Mouse (Mus musculus) kidney, embryonic 16.5 days (tissue): Measurements from ENCODE around the gene Tusc2. TPM values are rescaled to one million over a fixed set of nuclear protein-coding genes. Genes with fewer than 3 reads are reported as not detected.

ENCODE experiments used
- ATAC-seq: fragments of 200-750 bp; cut with Nextera tagmentation; 2 replicates; pipeline ENCODE4 v1.8.0; 2017; ENCODE audit warnings: moderate TSS enrichment; ENCODE audit not compliant: low FRiP score, low TSS enrichment
- H3K27ac ChIP-seq: fragments of 300-500 bp; sonication (generic); 2 replicates; pipeline ENCODE4 v1.5.1; 2014; ENCODE audit warnings: low read length
- H3K27me3 ChIP-seq: fragments of 300-500 bp; sonication (generic); 2 replicates; pipeline ENCODE4 v1.6.1; 2014; ENCODE audit warnings: low read length, control low read depth, mixed read lengths; ENCODE audit not compliant: insufficient read depth
- H3K36me3 ChIP-seq: fragments of 300-500 bp; sonication (generic); 2 replicates; pipeline ENCODE4 v1.6.1; 2014; ENCODE audit warnings: low read length, control low read depth, mixed read lengths; ENCODE audit not compliant: insufficient read depth
- H3K4me1 ChIP-seq: fragments of 300-500 bp; sonication (generic); 2 replicates; pipeline ENCODE4 v1.6.1; 2014; ENCODE audit warnings: low read length, control low read depth, mixed read lengths; ENCODE audit not compliant: insufficient read depth
- H3K4me2 ChIP-seq: fragments of 300-500 bp; sonication (generic); replicated peaks from 2 replicates; pipeline ENCODE4 v1.6.1; 2014; ENCODE audit warnings: low read depth, low read length
- H3K4me3 ChIP-seq: fragments of 300-500 bp; sonication (generic); 2 replicates; pipeline ENCODE4 v1.5.1; 2014; ENCODE audit warnings: mild to moderate bottlenecking, low read length
- H3K9ac ChIP-seq: fragments of 300-500 bp; sonication (generic); replicated peaks from 2 replicates; pipeline ENCODE4 v1.6.1; 2014; ENCODE audit warnings: low read length
- H3K9me3 ChIP-seq: fragments of 300-500 bp; sonication (generic); 2 replicates; pipeline ENCODE4 v1.6.1; 2016; ENCODE audit warnings: low read length, control low read depth
- WGBS: fragments of 180-500 bp; shearing (Covaris S2); extraction: QIAGEN DNeasy Blood & Tissue Kit; methylation state at CpG from one replicate; pipeline ENCODE4 v1.1.7; 2014; 5-methylcytosine and 5-hydroxymethylcytosine counted together
- polyA plus RNA-seq: library from polyadenylated mRNA; unstranded; fragments of >200 nt; fragmentation: Nextera tagmentation; extraction: Ambion mirVana; gene quantifications from 2 replicates; pipeline ENCODE4 v1.2.1, GENCODE M21; 2015

Tusc2 gene
- polyA plus RNA-seq, 1 experiment from 2014 or later = 48.0 TPM

GRCm38 (mm10) chr9:107582509-107583062 lies 19.5 kb downstream of the Tusc2 start:
- Histone ChIP-seq H3K27me3 (no peaks in the 10 kb centered on the region), H3K4me2 (no peak overlapping the region), H3K36me3 (peaks cover 11% of the 10 kb centered on the region; the same call in 1 of the 2 replicates), H3K4me3 (no peak overlapping the region), H3K4me1 (peaks cover 27% of the 10 kb centered on the region), H3K9me3 (no peaks in the 10 kb centered on the region), H3K9ac (no peak overlapping the region), H3K27ac (no peak overlapping the region)
- ATAC-seq = no peak
- 85% methylated on average over 7 of the region's 7 CpGs for WGBS

GRCm38 (mm10) chr9:107583174-107583573 lies 20.1 kb downstream of the Tusc2 start:
- Histone ChIP-seq H3K4me2 (no peak overlapping the region), H3K4me1 (peaks cover 26% of the 10 kb centered on the region), H3K4me3 (no peak overlapping the region), H3K27ac (no peak overlapping the region), H3K36me3 (peaks cover 11% of the 10 kb centered on the region; the same call in 1 of the 2 replicates), H3K27me3 (no peaks in the 10 kb centered on the region), H3K9ac (no peak overlapping the region), H3K9me3 (no peaks in the 10 kb centered on the region)
- WGBS = 94% methylated on average over 14 of the region's 14 CpGs
- ATAC-seq = no peak

DNA sequence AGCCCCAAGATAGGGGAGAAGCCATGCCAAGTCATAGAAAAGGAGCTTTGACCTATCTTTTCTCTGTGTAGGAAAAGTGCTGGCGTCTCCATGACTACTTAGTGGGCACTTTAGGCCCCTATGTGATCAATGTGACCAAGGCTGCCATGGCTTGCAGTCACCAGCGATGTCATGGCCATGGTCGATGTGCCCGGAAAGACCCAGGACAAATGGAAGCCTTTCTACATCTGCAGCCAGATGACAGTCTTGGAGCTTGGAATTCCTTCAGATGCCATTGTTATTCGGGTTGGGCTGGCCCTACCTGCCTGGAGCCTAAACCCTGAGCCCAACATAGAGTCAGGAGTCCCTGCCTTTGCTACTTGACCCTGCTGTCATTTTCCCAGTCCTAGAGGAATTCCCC lies 23.4 kb downstream of the Tusc2 start:
- Histone ChIP-seq H3K27me3 (no peaks in the 10 kb centered on the region), H3K27ac (no peak overlapping the region), H3K4me1 (peaks cover 20% of the 10 kb centered on the region), H3K36me3 (peaks cover 32% of the 10 kb centered on the region), H3K4me3 (no peak overlapping the region), H3K4me2 (no peak overlapping the region), H3K9ac (no peak overlapping the region), H3K9me3 (no peaks in the 10 kb centered on the region)
- ATAC-seq = no peak
- 86% methylated on average over 5 of the region's 5 CpGs for WGBS

DNA sequence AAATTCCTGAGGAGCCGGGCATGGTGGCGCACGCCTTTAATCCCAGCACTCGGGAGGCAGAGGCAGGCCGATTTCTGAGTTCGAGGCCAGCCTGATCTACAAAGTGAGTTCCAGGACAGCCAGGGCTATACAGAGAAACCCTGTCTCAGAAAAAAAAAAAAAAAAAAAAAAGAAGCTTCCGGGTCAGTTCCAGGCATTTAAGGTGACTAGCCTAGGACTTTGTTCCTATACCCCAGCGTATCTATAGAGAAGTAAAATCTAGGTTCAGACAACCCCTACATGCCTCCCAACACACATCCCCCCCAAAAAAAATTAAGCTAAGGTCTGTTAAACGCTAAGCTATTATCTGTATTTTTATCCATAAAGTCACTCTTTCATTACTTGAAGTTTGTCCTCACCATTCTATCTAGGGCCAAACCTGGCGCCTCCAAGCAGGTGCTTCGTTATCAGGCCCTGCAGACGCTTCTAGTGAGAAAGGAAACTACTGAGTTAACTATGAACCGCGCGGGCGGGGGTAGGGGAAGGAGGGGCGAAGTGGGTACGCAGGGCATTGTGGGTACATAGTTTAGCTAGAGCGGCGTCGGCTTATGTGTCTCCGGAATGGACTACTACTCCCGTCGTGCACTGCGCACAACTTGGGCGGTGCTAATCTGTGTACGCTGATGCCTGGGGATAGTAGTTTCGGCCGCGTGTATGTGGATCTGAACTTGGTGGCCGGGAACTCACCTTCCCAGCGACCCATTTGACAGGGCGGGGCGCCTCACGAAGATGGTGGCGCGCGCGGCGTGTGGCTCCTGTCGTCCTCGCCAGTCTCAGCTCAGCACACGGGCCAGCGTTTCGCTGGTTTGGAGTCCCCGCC lies 24.1 kb downstream of the Tusc2 start, which contains the start of gene Ifrd2:
Gene Ifrd2 (plus strand): TSS at position 669 of the 859 bp plus-strand sequence.
- peak within 1 kb of the TSS; percentile 62; the same call in 1 of the 2 replicates for H3K27ac ChIP-seq
- H3K4me3 ChIP-seq = peak within 1 kb of the TSS; percentile 80
- H3K9ac ChIP-seq = peak within 1 kb of the TSS; percentile 76
- 12% methylated on average over 46 of the region's 46 CpGs for WGBS
- no peaks in the 10 kb centered on the region for H3K27me3 ChIP-seq
- peak; percentile 98 for ATAC-seq
- H3K36me3 ChIP-seq = peaks cover 38% of the 10 kb centered on the region
- H3K4me1 ChIP-seq = peaks cover 13% of the 10 kb centered on the region
- no peaks in the 10 kb centered on the region for H3K9me3 ChIP-seq
- peak within 1 kb of the TSS; percentile 95 for H3K4me2 ChIP-seq

- ATAC-seq = peak; percentile 46
- Histone ChIP-seq H3K27me3 (no peaks in the 10 kb centered on the region), H3K9ac (peak overlapping the region; percentile 76), H3K36me3 (peaks cover 41% of the 10 kb centered on the region), H3K4me2 (peak overlapping the region; percentile 95), H3K4me1 (peaks cover 13% of the 10 kb centered on the region), H3K9me3 (no peaks in the 10 kb centered on the region), H3K4me3 (peak overlapping the region; percentile 80), H3K27ac (peak overlapping the region; percentile 62; the same call in 1 of the 2 replicates)
- 1% methylated on average over 33 of the region's 33 CpGs for WGBS
Measured at GRCm38 (mm10) chr9:107587833-107588639, 25.0 kb downstream of the Tusc2 start.

- H3K27ac ChIP-seq = no peak overlapping the region
- no peak overlapping the region for H3K4me3 ChIP-seq
- no peak overlapping the region for H3K9ac ChIP-seq
- H3K36me3 ChIP-seq = peaks cover 49% of the 10 kb centered on the region
- no peaks in the 10 kb centered on the region for H3K27me3 ChIP-seq
- H3K4me1 ChIP-seq = peaks cover 13% of the 10 kb centered on the region
- H3K9me3 ChIP-seq = no peaks in the 10 kb centered on the region
- no peak overlapping the region for H3K4me2 ChIP-seq
- ATAC-seq = no peak
- 86% methylated on average over 25 of the region's 25 CpGs for WGBS
Measured at GRCm38 (mm10) chr9:107590058-107590772, 27.2 kb downstream of the Tusc2 start.

- H3K27ac ChIP-seq = no peak overlapping the region
- no peaks in the 10 kb centered on the region for H3K9me3 ChIP-seq
- no peak overlapping the region for H3K4me2 ChIP-seq
- WGBS = 96% methylated on average over 6 of the region's 6 CpGs
- H3K36me3 ChIP-seq = peaks cover 47% of the 10 kb centered on the region
- H3K9ac ChIP-seq = no peak overlapping the region
- no peaks in the 10 kb centered on the region for H3K27me3 ChIP-seq
- peaks cover 13% of the 10 kb centered on the region for H3K4me1 ChIP-seq
- no peak overlapping the region for H3K4me3 ChIP-seq
- no peak for ATAC-seq
Measured at GRCm38 (mm10) chr9:107590773-107591060, 27.7 kb downstream of the Tusc2 start.

DNA sequence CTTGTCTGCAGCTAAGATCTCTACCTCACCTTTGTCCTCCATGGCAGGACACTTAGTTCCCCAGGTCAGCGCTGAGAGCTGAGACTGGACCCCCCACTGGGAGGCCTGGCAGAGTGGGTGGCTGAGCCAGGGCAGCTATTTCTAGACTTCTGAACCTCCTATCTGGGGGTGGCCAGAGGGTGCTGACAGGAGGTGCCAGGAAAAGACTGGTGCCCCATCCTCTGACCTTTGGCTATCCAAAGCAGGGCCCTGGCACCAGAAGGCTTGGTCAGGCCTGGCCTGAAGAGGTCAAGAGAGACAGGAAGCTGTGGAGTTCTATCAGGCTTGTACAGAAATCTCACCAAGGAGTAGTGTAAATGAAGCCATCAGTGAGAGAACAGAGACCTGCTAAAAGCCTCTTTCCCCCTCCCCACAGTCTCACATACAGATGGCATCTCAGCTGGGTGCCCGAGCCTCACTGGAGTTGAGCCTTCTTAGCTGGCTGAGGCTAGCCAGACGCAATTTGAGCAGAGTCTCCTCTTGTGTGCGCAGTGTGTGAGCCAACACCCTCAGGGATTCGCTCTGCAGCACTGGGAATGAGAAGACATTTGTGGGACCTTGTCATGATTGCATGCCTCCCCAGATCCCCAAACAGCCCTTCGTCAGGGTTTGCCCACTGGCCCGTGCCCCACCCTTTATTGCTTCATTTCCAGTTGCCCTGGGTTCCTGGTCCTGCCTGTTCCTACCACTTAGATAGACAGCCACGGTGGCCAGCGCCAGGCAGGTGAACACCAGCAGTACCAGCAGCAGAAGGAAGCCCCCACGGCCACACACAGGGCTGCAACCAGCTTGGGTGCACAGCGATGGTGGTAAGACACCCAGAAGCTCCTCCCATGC lies 30.3 kb downstream of the Tusc2 start:
- H3K27me3 ChIP-seq = no peaks in the 10 kb centered on the region
- no peak for ATAC-seq
- no peak overlapping the region for H3K4me3 ChIP-seq
- no peak overlapping the region for H3K9ac ChIP-seq
- no peak overlapping the region for H3K27ac ChIP-seq
- H3K36me3 ChIP-seq = peaks cover 47% of the 10 kb centered on the region
- 88% methylated on average over 11 of the region's 11 CpGs for WGBS
- peaks cover 9% of the 10 kb centered on the region for H3K4me1 ChIP-seq
- no peaks in the 10 kb centered on the region for H3K9me3 ChIP-seq
- no peak overlapping the region for H3K4me2 ChIP-seq
